Mouse (Mus musculus) kidney, postnatal 36 days (tissue): ENCODE data around the gene Ostn.

Source experiments
- DNase-seq, 2 experiments: peaks; one replicate each; pipeline ENCODE4 v3.0.0; 2021 to 2022; ENCODE audit warnings: mixed read lengths in 2 of 2

Ostn gene

DNA sequence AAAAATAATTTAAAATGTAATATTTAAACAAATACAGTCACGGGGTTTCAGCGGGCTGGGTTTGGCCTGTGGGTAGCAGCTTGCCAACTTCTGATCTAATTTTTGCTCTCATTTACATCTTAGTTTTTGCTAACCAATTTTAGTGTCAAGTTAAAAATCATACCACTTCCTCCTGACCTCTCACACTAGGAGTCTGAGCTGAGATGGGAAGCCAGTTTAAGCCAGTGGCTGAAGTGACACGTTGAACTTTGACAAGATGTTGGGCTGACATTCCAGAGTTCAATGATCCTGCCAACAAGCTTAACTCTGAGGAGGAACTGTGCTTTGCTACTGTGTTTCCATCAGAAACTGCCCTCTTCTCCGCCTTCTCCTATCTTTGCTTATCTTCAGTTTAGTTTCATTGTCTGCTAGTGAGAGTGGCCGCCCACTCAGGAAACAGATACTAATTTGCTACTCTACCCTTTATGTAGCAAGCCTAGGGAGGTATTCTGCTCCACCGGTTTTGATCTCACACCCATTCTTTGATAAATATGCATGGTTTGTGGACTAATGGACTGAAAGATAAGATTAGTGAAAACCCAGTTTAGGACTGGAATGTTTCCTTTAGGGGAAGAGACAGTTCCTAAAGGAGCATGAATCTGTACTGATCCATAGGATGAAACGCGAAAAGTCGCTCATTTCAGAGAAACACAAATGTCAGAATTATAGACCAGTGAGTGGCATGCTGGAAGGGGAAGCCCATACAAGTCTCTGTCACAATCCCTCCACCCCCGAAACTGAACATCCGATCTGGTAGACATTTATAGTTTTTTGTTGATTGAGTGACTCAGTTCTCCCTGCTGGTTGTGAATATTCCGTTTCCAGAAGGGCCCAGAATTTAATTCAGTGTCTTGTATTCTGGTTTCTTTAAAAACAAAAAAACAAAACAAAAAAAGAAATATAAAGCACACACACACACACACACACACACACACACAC, 80.6 kb downstream of the Ostn start:
- peak; percentile 54 to 82 for DNase-seq

DNA sequence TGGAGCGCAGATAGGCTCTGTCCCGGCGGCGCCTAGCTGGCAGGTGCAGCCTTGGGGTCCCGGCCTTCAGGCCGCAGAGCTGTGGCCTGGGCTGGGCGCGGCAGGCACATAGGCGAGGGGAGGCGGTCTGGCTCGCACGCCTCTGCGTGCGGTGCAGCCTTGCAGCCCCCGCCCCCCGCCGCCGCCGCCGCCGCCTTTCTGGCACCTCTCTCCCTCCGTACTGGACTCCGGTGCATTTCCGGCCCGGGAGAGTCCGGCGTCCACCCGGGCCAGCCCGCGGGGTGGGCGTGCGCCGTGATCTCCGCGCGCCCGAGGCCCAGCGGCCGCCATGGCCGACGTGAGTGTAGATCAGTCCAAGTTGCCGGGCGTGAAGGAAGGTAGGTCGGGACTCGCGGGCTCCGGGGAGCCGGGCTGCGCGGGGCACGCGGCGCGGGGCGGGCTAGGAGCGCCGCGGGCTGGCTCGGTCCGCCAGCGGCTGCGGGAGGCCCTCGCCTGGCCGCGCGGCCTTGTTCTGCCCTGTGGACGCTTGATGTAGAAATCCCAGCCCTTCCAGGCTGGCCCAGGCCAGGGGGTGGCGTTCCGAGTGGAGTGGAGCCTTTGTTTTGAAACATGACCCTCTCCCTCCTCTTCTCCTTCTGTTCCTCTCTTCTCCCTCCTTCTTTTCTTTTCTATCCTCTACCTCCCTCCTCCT, 81.6 kb downstream of the Ostn start, which contains the start of gene Ccdc50:
Gene Ccdc50 (plus strand): TSS at position 109 of the 691 bp plus-strand sequence.
- peak; percentile 84 to 89 for DNase-seq

DNA sequence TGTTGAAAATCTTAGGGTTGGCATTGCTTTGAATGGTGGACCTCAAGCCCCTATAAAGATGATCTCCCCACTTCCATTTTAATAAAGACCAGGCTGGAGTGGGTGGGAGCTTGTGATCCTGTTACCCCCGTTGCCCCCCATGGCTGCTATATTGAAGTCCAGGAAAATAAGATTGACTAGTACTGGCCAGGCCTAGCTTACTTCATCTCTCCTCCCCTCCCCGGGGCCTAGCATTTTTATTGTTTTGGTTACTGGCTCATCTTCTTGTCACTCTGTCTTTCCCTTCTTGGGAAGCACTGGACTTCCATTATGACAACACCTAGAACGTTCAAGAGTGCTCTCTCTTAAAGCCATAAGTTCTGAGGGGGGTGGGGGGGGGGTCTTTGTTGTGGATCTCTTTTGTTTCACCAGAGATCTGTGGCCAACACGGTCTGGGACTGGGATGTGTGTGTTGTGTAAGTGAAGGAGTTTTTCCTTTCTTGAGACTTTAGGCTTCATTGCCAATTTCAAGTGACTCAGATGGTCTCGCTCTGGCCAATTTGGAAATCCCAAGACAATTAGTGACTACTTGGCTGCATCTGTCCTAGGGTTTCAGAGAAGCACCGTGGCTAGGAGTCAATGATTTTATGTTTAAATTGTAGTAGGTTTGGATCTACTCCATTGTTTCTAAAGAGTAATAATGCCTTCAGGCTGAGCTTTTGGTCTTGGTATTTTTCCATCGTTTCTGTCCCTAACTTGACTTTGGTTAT, 82.4 kb downstream of the Ostn start:
- peak in 1 of 2 experiments; percentile 14 for DNase-seq

DNA sequence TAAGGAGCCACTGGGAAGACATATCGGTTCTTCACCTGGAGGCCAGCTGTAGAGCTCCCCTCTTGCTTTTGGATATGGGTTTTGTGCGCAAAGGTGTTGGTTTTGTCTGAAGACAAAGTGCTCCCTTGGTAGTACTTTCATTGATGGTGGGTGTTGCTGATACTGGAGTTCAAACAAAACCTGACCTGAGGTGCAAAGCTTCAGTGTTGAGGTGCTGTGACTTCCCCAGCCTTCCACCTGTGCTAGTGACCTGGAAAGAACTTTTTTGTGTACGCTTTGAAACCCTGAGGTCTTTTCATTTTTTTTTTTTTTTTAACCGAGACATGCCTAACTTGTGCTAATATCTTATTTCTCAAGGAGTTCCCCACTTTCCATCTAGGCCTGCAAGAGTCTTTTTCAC, 83.0 kb downstream of the Ostn start:
- no peak for DNase-seq

DNA sequence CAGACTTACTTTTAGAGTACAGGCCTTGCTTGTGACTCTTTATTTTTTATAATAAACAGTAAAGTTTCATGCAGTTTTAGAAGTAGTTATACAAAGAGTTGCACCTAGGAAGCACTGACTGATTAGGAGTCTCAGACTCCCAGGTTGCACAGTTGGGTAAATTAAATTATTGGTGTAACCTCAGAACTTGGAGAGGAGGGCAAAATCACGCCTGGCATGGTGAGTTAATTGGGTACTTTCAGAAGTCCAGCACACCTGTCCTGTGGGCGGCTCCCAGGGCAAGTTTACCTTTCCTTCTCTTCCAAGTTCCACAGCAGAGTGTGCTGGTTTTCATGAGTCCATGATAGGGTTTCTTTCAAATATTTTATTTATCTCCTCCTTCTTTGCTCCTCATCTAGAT, 84.6 kb downstream of the Ostn start:
- DNase-seq: no peak

DNA sequence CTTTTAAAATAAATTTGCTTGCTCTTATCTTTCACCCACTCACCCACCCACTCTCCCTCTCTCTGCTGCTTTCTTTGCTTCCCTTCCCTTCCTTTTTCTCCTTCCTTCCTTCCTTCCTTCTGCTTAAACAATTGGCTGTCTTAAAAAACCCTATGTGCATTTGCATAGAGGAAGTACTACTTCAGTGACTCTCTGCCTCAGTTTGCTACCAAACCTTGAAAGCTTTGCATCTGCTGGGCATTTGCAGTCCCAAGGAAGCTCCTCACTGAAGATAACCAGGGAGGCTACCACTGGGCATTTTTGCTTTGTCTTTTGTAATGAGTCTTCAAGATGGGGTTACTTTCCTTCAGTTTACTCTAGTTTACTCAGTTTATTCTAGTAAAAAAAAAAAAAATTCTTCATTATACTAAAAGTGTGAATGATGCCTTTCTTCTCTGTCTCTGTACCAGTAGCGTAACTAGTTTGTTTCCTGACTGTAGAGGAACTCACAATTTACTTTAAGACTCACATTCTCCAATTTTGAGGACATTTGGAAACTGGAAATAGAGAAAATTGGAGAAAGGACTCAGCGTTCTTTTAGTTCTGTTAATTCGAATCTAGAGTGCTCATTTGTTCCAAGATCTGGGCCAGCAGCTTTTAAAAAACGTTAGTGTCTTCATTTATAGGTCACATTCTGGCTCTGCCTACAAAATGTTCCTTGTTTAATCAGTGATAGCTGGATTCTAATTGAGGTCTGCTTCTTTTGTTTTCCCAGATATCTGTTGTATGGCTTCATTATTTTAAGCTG, 88.2 kb downstream of the Ostn start:
- DNase-seq: no peak

DNA sequence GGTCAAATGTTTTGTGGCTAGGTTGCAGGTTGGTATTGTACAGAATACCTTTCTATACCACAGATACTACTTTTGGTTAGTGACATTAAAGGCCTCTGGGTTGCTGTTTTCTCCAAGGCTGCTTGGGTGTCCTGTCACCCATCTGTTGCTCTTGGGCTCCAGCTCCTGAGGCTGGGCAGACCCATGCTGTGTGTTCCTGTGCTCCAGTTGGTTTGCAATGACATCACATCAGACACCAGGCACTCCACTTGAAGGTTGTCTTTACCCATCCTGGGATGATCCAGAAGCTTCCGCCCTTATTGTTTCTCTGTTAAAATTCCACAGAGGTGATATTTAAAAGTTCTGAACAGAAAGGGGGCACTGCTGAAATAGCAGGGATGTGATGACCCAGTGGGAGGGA, 89.7 kb downstream of the Ostn start:
- no peak for DNase-seq

DNA sequence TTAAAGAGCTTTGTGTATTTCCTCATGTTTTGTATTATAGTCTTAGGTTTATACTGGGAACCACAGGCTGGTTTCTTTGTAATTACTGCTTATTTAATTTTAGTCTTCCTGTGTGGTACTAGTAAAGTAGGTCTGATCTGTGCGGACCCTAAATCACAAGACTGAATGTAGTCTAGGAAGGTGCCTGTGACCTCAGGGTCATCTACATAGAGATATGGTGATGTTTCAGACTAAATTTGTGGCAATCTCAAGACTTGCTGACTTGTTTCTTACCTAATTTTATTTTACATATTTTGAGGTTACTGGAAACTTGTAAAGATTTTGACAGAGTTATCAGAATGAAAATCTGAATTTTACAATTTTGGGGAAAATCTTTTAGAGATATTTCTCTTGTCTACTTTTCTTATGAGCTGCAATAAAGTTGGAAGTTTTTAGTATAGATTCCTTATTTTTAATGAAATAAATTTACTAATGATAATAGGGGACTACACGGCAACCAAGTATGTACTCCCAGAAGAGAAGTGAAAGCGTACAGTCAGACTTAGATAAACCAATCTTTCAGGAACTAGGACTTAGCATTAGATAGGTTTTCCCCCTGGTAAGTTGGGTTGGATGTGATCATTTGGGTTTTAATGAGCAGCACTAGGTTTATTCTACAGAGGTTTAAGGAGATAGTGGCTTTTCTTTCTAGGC, 91.9 kb downstream of the Ostn start:
- DNase-seq: no peak

DNA sequence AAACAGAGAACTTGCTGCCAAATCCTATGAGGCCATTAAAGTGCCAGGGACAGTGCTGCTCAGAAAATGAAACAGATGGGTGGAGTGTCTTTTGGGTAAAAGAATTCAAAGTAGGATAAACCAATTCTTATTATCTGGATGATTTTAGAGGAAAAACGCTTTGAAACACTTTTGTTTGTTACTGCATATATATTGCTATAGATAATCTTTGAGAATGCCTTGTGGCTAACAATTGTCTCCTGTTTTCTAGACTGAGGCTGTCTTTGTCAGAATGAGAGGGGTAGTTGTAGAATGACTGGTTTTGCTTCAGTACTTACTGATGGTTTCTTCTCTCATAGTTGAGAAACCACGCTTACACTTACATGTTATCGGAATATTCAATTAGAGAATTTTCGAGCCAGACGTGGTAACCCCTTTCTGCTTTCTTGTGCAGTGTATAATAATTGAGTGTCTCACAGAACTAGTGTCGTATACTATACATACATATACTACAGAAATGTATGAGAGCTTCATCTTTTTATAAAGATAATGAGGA, 92.5 kb downstream of the Ostn start:
- DNase-seq: no peak
